In the genomic region with DNA sequence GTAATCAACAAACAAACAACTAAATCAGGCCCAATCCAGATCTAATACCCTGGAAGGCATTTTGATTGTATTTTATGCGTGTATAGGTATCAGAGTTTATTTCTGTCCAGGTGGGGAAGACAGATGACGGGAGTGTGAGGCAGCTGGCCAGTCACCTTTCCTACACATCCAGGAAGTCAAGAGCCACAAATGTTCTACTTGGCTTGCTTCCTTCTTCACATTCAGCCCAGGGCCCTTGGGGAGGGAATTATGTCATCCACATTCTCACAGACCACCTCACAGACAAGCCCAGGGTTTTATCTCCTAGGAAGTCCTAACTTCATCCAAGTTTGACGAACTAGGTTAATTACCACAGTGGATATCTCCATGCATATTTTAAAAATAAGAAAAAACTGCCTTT, we compare ENCODE assay signal across 14 mouse cellular contexts.
DNase-seq lines count a peak whose midpoint lies in the region; ATAC-seq and TF ChIP-seq lines count a peak whose summit lies in the region.
"Had no signal": no experiment of that assay in that cellular context is flagged by ENCODE, and none has a peak within 500 bp of the region (broad histone marks: within the 10 kb centered on the region; RNA-seq: fewer than 3 reads in every experiment).

No protein-coding gene starts in this region.

- TF ChIP-seq EP300 in lung, postnatal 0 days (IDR thresholded peaks at IDR 0.05): no peak

- no peak for TF ChIP-seq CTCF in lung, postnatal 0 days (IDR thresholded peaks at IDR 0.05)
- TF ChIP-seq CTCF in embryonic fibroblast, embryonic 13.5 days (IDR thresholded peaks at IDR 0.05; ENCODE audit: borderline replicate concordance, insufficient read depth, low read length): no peak

- no peak overlapping the region for H3K4me3 ChIP-seq in heart, embryonic 10.5 days
- no peak overlapping the region for H3K4me3 ChIP-seq in lung, postnatal 0 days (ENCODE audit: low read depth, low read length)
- no peak overlapping the region for H3K4me3 ChIP-seq in embryonic fibroblast, embryonic 13.5 days (ENCODE audit: insufficient read depth, low read length)
- H3K4me3 ChIP-seq in limb, embryonic 14.5 days (replicated peaks; ENCODE audit: low read length): no peak overlapping the region
- H3K4me3 ChIP-seq: hindbrain, embryonic 10.5 days had no signal

- H3K9ac ChIP-seq in lung, postnatal 0 days (replicated peaks; ENCODE audit: low read depth): no peak overlapping the region
- H3K9ac ChIP-seq in limb, embryonic 14.5 days (ENCODE audit: low read depth, low read length, severe bottlenecking): no peak overlapping the region

- no peaks in the 10 kb centered on the region for H3K9me3 ChIP-seq in heart, embryonic 10.5 days
- no peaks in the 10 kb centered on the region for H3K9me3 ChIP-seq in lung, postnatal 0 days (ENCODE audit: low read length)
- H3K9me3 ChIP-seq in limb, embryonic 14.5 days (ENCODE audit: control insufficient read depth, low read length): no peaks in the 10 kb centered on the region
- H3K9me3 ChIP-seq: hindbrain, embryonic 10.5 days had no signal

- DNase-seq in heart, adult 11 months: peak; percentile 95
- no peak for DNase-seq in heart, embryonic 10.5 days (ENCODE audit: low spot score)
- no peak for DNase-seq in lung, postnatal 0 days (ENCODE audit: low spot score)
- DNase-seq in lung, postnatal 14 days: no peak
- no peak for DNase-seq in limb, embryonic 14.5 days (ENCODE audit: low spot score)
- no peak for DNase-seq in left cerebral cortex, adult 8-10 months (ENCODE audit: low spot score in 2 of 2)
- no peak for DNase-seq in spleen, adult 18-20 months
- DNase-seq: adrenal gland, postnatal 25 days; cerebellum, adult 11 months; kidney, postnatal 36 days; thymus, postnatal 25 days had no signal

- ATAC-seq in lung, postnatal 0 days: peak; percentile 30; the same call in 1 of the 2 replicates
- ATAC-seq in limb, embryonic 14.5 days (ENCODE audit: low FRiP score, low read depth): peak; percentile 65
- ATAC-seq: CD4-positive, CD25-positive, alpha-beta regulatory T cell, adult 4 months had no signal

- H3K27ac ChIP-seq in heart, embryonic 10.5 days: no peak overlapping the region
- no peak overlapping the region for H3K27ac ChIP-seq in lung, postnatal 0 days (ENCODE audit: low read length)
- peak overlapping the region; percentile 42 for H3K27ac ChIP-seq in embryonic fibroblast, embryonic 13.5 days (ENCODE audit: insufficient read depth, low read length)
- no peak overlapping the region; the same call in 1 of the 2 replicates for H3K27ac ChIP-seq in limb, embryonic 14.5 days (replicated peaks; ENCODE audit: low read depth, low read length)
- H3K27ac ChIP-seq: hindbrain, embryonic 10.5 days had no signal

- H3K36me3 ChIP-seq in heart, embryonic 10.5 days: no peaks in the 10 kb centered on the region
- H3K36me3 ChIP-seq in lung, postnatal 0 days (ENCODE audit: insufficient read depth, low read length): no peaks in the 10 kb centered on the region
- H3K36me3 ChIP-seq in limb, embryonic 14.5 days (ENCODE audit: control insufficient read depth, insufficient read depth, low read length): no peaks in the 10 kb centered on the region
- H3K36me3 ChIP-seq: hindbrain, embryonic 10.5 days had no signal

- no peak for TF ChIP-seq POLR2A in embryonic fibroblast, embryonic 13.5 days (IDR thresholded peaks at IDR 0.05; ENCODE audit: low read depth, low read length)
- TF ChIP-seq POLR2A in limb, embryonic 14.5 days (IDR thresholded peaks at IDR 0.05; ENCODE audit: borderline replicate concordance, extremely low read depth, insufficient read depth, insufficient read length): no peak

- H3K4me1 ChIP-seq in heart, embryonic 10.5 days: peaks cover 13% of the 10 kb centered on the region
- H3K4me1 ChIP-seq in lung, postnatal 0 days (ENCODE audit: insufficient read depth, low read depth, low read length): peaks cover 3% of the 10 kb centered on the region; the same call in 1 of the 2 replicates
- H3K4me1 ChIP-seq in embryonic fibroblast, embryonic 13.5 days (ENCODE audit: control insufficient read depth, insufficient read depth, low read length): peaks cover 6% of the 10 kb centered on the region
- peaks cover 7% of the 10 kb centered on the region for H3K4me1 ChIP-seq in limb, embryonic 14.5 days (ENCODE audit: control insufficient read depth, insufficient read depth, low read length)
- H3K4me1 ChIP-seq: hindbrain, embryonic 10.5 days had no signal

- 72% methylated on average over 3 of the region's 3 CpGs for WGBS in heart, embryonic 10.5 days
- WGBS in lung, postnatal 0 days: 61% methylated on average over 3 of the region's 3 CpGs
- WGBS in limb, embryonic 14.5 days: 77% methylated on average over 3 of the region's 3 CpGs

- no peak overlapping the region for H3K4me2 ChIP-seq in lung, postnatal 0 days (replicated peaks; ENCODE audit: low read depth, low read length)
- no peak overlapping the region for H3K4me2 ChIP-seq in limb, embryonic 14.5 days (replicated peaks; ENCODE audit: low read depth, low read length, severe bottlenecking)

- H3K27me3 ChIP-seq in heart, embryonic 10.5 days (ENCODE audit: insufficient read depth, poor library complexity, severe bottlenecking): no peaks in the 10 kb centered on the region
- no peaks in the 10 kb centered on the region for H3K27me3 ChIP-seq in lung, postnatal 0 days (replicated peaks; ENCODE audit: insufficient read depth, low read length)
- H3K27me3 ChIP-seq in limb, embryonic 14.5 days (ENCODE audit: control insufficient read depth, insufficient read depth, low read length): no peaks in the 10 kb centered on the region
